Mouse (Mus musculus): Measurements from ENCODE around the gene Mex3a.
A peak's percentile ranks its signal among the peaks of the same experiment; 100 is the strongest.

The Mex3a gene

DNA sequence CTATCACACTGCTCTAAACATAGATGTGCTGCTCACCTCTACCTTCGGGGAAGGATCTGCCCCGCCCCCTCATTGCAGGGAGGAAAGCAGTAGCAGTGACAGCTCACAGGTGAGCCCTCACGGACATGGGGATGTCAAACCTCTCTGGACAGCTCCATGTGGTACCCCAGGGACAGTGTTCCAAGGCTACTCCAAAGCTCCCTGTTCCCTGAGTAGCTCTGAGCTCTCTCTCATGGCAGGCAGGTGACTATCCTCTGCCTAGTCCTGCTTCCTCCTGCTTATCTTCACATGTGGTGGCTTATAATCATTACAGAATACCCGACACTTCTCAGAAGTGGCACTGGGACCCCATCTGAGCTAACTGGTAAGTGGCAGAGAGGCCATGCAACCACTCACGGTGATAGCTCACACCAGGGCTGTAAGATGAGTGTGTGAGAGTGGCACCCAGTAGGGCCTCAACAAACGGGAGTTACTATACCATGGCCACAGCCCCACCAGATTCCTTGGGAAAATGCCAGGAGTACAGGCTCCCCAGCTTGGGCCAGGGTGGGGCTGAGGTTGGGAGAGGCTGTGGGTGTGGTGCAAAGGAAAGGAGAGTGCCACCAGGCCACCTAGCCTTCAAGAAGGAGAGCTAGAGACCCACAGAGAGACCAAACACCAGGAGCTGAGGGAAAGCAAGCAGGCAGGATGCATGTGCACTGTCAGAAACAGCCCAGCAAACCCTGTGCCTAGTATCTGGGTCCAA lies 14.7 kb downstream of the Mex3a start:
- DNase-seq: peak in 1 of 2 experiments; percentile 31

DNA sequence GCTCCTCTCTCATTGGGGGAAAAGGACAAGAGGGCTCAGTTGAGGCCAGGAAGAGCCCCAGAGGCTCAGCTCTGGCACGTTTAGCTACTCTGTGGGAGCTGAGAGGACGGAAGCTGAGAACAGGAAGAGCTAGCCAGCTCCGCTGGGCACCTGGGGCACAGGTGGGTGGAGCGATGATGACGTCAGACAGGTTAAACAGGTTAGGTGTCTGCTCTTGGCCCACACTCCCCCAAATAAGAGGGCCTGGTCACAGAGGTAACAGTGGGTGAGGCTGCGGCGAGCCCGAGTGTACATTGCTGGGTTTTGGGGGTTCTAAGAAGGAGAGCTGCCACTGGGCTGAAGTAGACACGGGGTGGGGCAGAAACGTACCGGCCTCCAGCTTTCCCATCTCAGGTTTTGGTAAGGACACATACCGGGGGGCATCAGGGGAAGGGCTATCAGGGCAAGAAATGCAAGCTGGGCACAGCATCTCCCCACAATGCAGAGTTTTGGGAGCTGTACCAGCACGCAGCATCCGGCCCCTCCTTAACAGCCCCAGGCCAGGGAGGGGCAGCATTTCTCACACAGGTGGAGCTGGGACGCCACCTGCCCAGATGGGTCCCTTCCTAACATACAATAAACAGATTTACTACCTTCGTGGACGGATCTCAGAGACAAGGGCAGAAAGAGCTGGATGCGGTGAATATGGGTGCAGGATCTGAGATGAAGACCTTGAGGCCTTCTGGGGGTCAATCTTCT lies 16.2 kb downstream of the Mex3a start, which contains the start of gene Rab25:
Gene Rab25, minus strand, starts transcription at position 121 of the 738 bp plus-strand sequence.
- peak; percentile 74 to 82 for DNase-seq

GRCm38 (mm10) chr3:88551586-88551985 lies 19.4 kb downstream of the Mex3a start:
- no peak for DNase-seq

GRCm38 (mm10) chr3:88552082-88552645 lies 20.0 kb downstream of the Mex3a start:
- no peak for DNase-seq

DNA sequence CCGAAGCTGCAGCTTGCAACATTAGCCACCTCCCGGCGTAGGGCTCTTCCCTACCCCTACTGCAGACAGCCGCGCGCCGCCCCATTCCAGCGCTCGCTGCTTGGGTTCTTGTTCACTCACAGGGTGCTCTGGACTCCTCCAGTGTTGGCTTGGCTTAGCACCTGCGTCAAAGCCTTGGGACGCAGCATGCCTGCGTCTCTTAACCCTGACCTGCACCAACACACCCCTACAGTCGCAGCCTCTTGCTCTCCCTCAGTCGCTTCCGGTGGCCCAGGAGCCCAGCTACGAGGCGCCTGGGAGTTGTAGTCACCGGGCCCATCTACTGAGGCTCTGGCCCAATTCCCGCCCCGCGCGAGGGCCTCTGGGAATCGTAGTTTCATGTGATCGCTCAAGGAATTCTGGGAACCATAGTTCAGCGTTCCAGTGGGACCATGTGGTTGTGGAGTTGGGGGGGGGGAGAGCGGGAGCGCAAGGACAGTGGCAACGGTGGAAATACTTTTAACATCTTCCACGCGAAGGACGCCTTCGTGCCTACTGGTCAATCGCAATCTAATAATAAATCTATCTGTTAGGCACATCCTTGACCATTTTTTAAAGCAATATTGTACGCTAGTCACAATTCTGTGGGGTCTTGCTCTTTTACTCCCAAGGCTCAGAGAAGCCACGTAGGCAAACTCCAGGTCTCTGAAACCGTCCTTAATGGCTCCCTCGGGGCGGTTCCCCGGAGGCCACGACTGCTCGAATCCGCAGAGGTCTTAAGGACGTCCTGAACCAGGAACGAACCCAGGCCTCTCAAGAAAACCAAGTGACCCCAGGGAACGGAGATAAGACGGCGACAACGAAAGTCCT lies 20.7 kb downstream of the Mex3a start, which contains the start of gene Lamtor2:
Gene Lamtor2, minus strand, starts transcription at position 399 of the 849 bp plus-strand sequence.
- DNase-seq: peak; percentile 98 to 99

DNA sequence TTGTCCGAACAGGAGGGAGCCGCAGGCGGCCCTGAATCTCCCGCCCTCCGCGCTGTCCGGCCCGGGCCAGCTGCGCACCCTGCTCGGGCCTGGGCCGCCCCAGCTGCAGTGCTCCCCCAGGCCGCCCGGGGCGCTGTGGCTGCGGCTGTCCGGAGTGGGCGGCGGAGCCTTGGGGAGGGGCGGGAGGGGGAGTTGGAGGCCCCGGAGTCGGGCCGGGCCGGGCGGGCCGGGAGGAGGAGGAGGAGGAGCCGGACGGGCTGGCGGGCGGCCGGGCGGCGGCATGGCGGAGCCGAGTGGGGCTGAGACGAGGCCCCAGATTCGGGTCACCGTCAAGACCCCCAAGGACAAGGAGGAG lies 21.3 kb downstream of the Mex3a start, which contains the start of gene Ubqln4:
Gene Ubqln4, plus strand, starts transcription at position 234 of the 355 bp plus-strand sequence.
- DNase-seq: peak; percentile 95 to 96

GRCm38 (mm10) chr3:88553880-88554586 lies 21.8 kb downstream of the Mex3a start:
- DNase-seq: no peak

DNA sequence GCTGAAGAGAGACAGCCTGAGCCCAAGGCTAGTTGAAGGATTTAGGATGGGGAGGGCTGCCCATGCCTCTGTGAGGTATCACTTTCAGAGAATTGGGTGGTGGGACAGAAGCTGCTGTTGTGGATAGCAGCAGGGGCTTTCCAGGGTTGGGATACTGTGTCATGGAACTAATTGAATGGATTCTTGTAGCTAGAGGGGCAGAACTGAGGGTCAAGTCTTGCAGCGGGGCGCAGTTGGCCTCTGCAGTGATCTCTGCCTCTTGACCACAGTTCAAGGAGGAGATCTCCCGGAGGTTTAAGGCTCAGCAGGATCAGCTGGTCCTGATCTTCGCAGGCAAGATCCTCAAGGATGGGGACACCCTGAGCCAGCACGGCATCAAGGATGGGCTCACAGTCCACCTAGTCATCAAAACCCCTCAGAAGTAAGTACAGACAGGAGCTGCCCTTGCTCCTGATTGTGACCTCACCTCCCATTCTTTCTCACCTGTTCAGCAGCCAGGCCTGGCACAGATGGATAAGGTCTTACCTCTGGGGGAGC lies 22.9 kb downstream of the Mex3a start:
- no peak for DNase-seq

- DNase-seq: no peak
Observed at GRCm38 (mm10) chr3:88555731-88556130, 23.5 kb downstream of the Mex3a start.

DNA sequence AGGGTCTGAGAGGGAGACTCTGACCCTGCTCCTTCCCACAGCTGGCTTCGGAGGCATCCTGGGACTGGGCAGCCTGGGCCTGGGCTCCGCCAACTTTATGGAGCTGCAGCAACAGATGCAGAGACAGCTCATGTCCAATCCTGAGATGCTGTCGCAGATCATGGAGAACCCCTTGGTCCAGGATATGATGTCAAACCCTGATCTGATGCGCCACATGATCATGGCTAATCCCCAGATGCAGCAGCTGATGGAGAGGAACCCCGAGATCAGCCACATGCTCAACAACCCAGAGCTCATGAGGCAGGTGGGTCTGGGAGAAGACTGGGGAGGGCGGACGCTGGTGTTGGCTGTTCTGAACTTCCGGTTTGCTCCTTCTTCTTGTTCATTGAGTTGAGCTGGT lies 24.4 kb downstream of the Mex3a start:
- DNase-seq: no peak

GRCm38 (mm10) chr3:88559596-88559995 lies 27.4 kb downstream of the Mex3a start:
- DNase-seq: peak in 1 of 2 experiments; percentile 19

- no peak for DNase-seq
Observed at GRCm38 (mm10) chr3:88561989-88562388, 29.8 kb downstream of the Mex3a start.

GRCm38 (mm10) chr3:88563442-88563841 lies 31.2 kb downstream of the Mex3a start:
- peak in 1 of 2 experiments; percentile 37 for DNase-seq

GRCm38 (mm10) chr3:88563966-88564365 lies 31.8 kb downstream of the Mex3a start:
- no peak for DNase-seq

DNA sequence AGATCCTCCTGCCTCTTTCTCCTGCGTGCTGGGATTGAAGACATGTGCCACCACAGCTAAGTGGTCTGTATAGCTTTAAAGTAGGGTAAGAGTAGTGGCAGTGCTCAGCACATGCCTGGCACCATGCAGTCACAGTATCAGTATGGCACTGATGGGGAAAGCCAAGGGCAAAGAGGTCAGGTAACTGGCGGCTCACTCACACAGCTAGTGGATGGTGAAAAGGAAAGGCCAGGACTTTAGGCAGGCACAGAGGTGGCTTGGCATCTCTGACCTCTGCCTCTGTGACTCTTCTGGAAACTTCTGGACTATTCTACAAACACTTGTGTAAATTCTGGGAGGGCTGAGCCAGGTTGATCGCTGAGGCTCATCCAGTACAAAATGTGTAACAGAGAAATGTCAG lies 33.9 kb downstream of the Mex3a start:
- DNase-seq: no peak

GRCm38 (mm10) chr3:88566536-88567061 lies 34.4 kb downstream of the Mex3a start:
- peak in 1 of 2 experiments; percentile 11 for DNase-seq

DNA sequence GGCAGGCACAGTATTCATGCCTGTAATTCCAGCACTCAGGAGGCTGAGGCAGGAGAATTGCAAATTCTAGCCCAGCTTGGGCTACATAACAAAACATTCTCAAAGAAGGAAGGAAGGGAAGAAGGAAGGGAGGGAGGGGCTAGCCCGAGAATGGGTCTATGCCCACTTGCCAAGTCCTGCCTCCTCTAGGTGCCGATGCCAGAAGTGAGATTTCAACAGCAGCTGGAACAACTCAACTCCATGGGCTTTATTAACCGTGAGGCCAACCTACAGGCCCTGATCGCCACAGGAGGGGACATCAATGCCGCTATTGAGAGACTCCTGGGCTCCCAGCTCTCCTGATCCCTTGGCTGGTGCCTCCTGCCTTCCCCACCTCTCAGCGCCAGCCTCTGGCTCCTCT lies 35.7 kb downstream of the Mex3a start:
- peak in 1 of 2 experiments; percentile 50 for DNase-seq

DNA sequence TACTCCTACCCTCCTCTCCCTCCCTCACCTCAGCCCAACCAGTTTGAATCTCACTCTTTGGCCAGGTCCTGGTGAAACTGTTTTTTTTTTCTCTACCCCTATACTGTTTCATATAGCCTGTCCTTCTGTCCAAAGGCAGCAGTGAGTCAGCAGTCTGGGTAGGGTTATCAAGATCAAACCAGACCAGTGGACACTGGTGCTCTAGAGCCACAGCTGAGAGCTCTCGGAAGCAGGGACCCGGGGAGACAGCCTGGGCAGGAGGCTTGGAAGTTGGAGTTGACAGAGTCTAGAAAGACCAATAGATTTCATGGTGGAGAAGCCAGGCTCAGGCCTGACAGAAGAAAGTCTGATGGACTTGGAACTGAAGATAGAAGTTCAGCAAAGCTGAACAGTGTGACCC lies 36.4 kb downstream of the Mex3a start:
- no peak for DNase-seq

DNA sequence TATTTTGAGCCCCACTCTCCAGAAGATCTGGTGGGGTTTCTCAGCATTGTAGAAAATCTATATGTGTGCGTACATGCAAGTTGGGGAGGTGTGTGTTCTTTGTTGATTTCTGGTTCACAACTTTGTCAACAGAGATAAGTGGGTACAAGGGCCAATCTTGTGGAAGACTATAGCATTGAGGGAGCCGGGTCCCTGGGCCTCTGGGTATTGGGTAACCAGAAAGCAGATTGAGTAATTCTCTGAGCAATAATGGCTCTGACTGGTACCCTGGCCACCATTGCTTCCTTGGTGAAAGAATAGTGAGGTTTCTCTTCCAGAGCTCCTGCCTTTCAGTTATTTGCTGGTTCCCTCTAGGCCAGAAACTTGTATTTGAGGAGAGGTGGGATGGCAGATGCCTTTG lies 36.9 kb downstream of the Mex3a start:
- peak in 1 of 2 experiments; percentile 3 for DNase-seq

DNA sequence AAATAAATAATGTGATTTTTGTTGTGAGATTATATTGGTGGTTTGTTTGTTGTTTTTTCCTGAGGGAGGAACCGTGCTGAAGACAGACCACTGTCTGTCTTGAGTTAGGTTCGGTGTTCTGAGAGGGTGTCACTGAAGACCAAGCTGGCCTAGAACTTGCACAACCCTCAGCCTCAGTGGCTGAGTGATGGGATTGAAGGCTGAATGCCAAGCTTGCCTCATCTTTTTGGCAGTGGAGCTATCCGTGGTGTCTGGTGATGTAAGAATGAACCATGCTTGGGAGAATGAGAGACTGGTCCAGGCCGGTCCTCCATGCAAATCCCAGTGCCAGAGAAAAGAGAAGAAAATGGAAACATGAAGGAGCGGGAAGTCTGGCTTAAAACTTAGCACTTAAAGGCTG lies 37.5 kb downstream of the Mex3a start:
- DNase-seq: peak in 1 of 2 experiments; percentile 46

GRCm38 (mm10) chr3:88570341-88570740 lies 38.1 kb downstream of the Mex3a start:
- DNase-seq: peak in 1 of 2 experiments; percentile 3
